Mouse (Mus musculus): ENCODE data around the gene Nfkb1. TPM values are rescaled to one million over a fixed set of nuclear protein-coding genes. Genes with fewer than 3 reads are reported as not detected.

Nfkb1 gene
- total RNA-seq, 1 experiment from 2014 or later: 68.8 TPM

DNA sequence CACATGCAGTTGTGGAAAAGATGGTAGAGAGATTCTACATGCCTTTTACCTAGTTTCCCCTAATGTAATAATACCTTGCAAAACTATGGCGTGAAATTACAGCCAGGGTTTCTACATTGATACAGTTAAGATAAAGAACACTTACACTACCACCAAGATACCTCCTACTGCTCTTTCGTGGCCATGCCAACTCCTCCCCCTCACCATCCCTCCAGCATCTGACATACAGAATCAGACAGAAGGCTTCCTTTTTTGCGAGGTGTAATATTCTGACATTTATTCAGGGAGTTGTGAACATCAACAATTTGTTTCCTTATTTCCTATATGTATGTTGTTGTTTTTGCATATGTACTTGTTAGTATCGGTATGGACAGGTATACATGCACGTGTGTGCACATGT lies 11.3 kb upstream of the Nfkb1 start:
- DNase-seq: no peak

DNA sequence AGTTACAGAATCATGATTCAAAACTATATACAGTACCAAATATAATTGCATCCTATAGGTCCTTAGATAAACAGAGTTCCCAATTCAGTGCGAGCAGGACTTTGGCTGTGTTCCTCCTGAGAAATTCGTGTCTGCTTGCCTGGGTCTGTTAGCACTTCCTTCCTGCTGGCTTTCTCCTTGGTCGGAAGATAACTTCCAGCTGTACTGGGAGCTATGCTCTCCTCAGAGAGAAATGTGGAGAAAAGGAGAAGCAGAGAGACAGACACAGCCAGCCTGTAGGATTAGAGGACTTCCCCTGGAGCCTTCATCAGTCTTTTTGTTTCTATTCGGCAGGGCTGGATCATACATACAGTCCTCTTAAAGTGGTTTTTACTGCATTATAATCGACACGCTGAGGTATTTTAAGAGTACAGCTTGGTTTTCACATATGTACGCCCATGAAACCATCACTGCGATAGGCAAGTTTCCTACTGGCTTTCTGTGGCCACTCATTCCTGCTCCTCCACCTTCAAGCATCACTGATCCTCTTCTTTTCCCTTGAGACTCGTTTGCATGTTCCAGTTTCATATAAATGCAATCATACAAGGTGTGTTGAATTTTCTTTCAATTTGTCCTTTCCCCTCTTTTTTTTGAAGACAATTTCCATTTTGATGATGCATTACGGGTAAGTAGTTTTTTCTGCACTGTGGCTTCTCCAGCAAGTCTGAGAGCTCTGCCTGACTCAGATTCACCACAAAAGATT lies 8.3 kb upstream of the Nfkb1 start:
- no peak for DNase-seq

- DNase-seq: no peak
Measured at GRCm38 (mm10) chr3:135698466-135698975, 7.2 kb upstream of the Nfkb1 start.

GRCm38 (mm10) chr3:135696262-135696661 lies 4.9 kb upstream of the Nfkb1 start:
- DNase-seq: no peak

DNA sequence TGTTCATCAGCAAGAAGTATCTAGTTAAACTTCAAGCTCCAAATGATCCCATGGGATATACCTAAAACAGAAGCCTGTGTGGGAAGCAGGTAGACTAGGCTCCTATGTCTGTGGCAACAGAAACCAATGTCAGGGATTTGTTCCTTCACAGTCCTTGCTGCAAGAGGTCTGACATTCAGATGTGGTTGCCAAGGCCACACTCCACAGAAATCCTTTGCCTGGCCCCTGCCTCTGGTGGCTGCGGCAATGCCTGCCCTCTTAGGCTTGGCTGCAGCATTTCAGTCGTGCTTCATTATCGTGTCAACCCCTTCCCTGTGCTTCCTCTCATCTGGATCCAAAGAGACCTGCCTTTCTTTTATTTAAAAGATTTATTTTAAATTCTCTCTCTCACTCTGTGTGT lies 1.7 kb upstream of the Nfkb1 start:
- peak; percentile 48 for DNase-seq

- DNase-seq: peak; percentile 61
Measured at GRCm38 (mm10) chr3:135690568-135691190, 668 bp downstream of the Nfkb1 start.

DNA sequence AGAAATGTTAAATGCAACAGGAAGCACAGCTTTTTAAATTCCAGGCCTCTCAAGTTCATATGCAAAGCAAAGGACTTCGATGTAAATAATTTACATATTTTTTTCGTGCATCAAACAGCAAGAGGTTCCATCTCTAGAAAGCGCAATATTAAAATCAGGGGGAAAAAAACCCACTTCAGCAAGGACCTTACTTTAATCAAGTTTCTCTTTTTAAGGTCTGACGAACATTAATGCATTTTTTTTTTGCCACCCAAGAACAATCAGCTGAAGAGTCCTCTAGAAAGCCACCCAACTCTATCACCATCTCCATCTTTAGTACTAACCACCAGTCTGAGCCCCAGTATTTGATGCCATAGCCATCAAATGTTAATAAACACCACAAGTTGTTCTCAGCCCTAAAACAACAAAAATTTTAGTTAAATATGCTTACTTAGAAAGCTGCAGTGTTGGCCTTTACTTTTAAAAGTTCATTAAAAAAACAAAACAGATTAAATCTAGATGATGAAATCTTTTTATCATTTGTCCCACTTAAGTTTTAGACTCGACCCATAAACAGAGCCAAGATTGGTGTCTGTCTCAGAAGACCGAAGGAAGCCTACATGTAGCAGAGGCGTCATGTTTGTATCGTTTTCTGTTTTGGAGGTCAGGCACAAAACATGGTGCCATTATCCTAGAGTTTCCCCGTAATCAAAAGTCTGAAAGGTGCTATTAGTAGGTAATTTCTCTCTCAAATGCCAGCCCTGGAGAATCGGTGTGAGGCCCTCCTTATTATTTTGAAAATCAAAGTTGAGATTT lies 1.4 kb downstream of the Nfkb1 start:
- no peak for DNase-seq

GRCm38 (mm10) chr3:135688970-135689772 lies 2.2 kb downstream of the Nfkb1 start:
- DNase-seq: no peak

- no peak for DNase-seq
Measured at GRCm38 (mm10) chr3:135687965-135688364, 3.4 kb downstream of the Nfkb1 start.

DNA sequence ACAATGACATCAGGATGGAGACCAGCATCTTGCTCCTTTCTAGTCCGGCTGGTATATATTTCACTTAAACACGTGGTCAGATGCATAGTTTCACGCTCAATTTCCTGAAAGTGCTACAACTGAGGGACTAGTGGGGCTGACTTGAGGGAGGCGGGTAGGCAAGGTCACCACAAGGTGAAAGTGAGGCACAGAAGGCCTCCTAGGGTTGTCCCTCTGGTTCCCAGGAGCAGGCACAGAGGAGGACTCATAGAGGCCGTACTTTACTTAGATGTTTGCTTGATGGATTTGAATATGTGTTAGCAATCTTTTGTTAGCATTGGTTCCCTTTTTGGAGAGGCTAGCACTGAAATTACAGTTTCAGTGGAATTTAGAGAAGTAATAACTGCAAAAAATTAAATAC lies 4.9 kb downstream of the Nfkb1 start:
- no peak for DNase-seq

GRCm38 (mm10) chr3:135683275-135683674 lies 8.1 kb downstream of the Nfkb1 start:
- DNase-seq: no peak

DNA sequence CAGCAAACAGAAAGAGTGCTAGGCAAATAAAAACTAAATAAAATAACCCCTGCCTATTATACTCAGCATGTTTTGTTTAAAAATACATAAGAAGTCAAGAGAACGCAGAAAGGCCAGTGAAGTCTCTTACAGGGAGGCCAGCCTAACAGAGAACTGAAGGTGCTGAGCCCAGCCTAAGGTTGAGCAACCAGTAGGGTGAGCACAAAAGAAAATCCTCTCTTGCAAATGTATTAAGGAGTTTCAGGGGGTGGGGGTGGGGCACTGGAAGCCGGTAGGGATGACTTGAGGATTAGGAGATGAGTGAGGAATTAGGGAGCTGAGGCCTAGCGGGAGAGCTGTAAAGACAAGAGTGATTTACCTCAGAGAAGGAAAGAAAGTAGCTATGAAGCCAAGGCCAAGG lies 9.1 kb downstream of the Nfkb1 start:
- DNase-seq: no peak

DNA sequence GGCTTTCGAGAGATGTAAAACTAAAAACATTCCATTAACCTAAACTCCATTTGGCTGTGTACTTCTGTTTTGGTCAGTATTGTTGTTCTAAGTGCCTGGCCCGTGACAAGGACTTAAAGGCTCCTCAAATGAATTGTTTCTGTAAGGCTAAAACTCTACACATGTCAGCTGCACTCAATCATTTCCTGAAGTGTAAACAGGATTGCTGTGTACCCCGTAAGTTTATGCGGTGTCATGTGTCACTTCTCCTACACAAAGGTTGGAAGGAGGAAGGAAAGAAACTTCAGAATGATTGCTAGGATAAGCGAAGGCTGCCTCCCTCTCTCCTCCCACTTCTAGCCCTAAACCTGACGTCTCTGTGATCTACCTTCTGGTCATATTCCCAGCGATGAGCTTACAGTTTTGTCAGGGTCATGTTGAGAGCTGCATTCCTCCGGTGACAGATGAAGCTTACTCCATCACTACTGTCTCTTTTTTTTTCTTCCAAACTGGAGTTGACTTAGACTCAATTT lies 10.0 kb downstream of the Nfkb1 start:
- DNase-seq: no peak

DNA sequence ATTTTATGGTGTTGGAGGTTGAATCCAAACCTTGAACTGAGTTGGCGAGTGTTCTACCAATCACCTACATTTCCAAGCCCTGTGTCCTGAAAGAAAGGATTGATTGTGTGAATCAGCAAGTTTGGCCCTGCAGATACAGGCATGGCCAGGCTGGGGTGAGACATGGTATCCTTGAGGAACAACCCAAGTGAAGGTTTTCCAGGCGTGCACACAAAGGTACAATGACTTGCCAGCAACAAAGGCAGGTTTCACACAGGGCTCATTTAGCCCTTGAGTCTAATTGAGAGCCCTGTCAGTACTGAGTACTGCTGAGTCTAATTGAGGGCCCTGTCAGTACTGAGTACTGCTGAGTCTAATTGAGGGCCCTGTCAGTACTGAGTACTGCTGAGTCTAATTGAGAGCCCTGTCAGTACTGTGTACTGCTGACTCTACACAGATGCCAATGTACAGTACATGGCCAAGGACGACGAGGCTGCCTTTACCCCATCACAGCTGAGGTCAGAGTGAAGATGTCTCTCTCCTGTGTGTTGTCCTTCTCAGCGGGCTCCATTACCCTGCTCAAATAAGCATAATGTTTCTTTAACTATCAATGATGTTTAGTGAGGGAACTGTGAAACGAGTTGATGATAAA lies 11.0 kb downstream of the Nfkb1 start:
- peak; percentile 17 for DNase-seq

DNA sequence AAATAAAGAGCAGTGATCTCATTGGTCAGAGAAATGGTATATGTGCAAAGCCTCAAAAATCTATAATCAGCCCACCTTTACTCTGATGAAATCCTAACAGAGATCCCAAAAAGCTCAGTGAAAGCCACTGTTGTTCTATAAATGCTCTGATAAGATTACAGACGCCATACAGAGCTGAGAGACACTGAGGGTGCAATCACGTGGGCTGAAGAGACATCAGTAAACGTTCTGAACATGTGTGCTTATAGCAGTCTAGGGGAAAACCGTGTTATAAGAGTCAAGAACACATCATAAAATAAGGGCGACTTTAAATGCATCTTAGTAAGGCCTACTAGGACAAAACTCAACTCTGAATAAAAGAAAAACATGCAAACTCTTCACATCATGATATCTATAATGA lies 14.3 kb downstream of the Nfkb1 start:
- no peak for DNase-seq

DNA sequence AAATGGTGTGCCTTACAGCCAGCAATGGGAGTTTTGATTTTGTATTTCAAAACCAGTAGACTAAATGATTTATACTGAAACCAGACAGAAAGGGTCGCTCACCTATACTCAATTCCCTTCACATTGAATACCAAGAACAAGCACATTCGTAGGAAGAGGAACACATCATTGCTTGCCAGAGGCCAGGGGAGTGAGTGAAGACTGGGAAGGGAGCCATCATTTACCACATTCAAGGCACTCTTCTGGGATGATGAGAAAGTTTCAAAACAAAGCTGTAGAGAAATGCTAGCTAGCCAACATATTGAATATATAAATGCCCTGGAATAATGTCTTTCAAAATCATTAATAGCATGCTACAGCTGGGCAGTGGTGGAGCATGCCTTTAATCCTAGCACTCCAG lies 15.0 kb downstream of the Nfkb1 start:
- no peak for DNase-seq

DNA sequence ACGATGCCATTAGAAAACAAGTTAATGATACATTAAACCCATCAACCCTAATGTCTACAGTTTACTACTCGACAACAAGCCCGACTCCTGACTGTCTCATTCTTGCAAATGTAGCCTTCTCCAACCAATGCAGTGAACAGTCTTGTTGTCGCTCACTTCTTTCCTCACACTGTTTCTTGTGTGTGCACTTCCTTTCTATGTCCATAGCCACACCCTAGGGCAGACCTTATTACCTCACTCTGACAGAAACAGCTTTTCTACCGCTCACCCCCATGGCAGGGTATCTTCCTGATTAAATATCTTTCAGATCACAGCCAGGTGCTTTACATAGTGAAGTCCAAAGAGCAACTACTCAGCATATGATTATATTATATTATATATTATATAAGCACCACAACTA lies 15.9 kb downstream of the Nfkb1 start:
- no peak for DNase-seq

GRCm38 (mm10) chr3:135674716-135675392 lies 16.5 kb downstream of the Nfkb1 start:
- DNase-seq: no peak

DNA sequence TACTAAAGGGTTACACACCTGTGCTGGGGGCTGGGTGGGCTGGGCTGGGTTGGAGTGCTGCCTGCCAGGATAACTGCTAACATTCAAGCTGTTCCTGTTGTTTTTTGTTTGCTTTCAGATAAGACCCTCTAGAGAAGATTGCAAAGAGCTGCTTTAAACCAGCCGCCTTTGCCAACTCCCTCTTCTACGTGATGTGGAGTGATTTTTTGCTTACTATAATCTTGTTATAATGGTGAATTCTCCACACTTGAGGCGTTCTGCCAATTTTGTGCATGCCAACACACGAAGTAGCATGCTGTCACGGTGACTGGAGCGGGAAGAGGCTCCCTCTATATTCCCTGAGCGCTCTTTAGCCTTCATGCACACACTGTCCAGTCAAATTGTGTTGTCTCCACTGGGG lies 17.7 kb downstream of the Nfkb1 start:
- no peak for DNase-seq

- DNase-seq: no peak
Measured at GRCm38 (mm10) chr3:135673041-135673440, 18.3 kb downstream of the Nfkb1 start.

GRCm38 (mm10) chr3:135672135-135672534 lies 19.2 kb downstream of the Nfkb1 start:
- no peak for DNase-seq

Data from adrenal gland, postnatal 25 days (tissue).